Mouse (Mus musculus): ENCODE results near the gene Ifit1bl1.
"Not testable (repeated sequence)": the region's sequence is repeated elsewhere in the genome, so short reads cannot be mapped to it uniquely, and the experiment has no call there.

Ifit1bl1 gene

DNA sequence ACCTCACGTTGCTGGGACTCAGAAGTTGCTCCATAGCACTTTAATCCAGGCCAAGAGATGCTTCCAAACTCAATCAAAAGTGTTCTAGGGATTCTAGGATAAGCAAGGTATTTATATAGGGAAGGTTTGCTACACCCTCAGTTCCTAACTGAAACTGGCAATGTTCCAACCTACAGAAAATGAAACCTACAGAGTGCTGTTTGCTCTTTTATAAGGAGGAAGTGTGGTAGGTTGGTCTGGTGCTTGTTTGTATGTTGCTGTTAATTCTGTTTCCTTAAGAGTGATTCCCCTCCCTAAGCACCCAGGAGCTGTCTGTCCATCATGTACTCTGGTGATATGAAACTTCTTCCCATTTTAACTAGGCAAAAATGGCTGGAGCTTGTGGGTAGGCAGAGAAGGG lies at the start of gene Ifit1bl1:
Ifit1bl1 (minus strand) TSS at position 69 of the 400 bp plus-strand sequence.
- DNase-seq (ENCODE audit: low spot score in 2 of 2): not testable (repeated sequence)

DNA sequence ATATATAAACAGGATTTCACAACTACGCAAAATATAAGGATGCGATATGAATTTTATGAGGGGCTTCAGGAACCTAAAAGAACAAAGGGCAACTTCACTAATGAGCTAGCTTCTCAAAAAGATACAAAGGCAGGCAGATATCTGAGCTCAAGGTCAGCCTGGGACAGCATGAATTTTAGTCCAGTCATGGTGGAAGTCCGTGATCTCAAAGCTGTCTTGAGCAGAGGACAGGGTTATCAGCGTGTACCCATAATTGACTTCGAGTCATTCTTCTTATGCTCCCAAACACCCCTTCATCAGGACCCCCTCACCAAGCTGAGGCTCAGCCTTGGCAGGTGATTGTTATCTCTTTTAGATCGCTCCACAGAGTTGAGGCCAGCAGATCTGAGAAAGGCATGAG lies 49.2 kb upstream of the Ifit1bl1 start:
- no peak for DNase-seq (ENCODE audit: low spot score in 2 of 2)

DNA sequence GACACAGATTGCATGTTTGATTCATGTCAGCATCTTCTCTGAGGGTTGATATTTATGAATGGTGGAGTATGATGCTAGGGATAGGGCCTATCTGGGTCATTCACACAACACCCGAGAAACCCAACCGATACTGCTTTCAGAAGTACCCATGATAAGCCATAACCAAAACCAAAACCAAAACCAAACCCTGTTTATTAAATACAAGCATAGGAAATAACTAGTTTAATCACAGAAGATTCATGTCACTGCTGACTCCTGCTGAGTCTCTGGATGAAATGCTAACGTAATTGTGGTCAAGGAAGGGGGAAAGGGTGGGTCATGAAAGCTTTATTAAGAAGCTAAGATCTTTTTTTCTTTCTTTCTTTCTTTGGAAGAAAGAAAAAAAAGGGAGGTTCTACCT lies 48.5 kb upstream of the Ifit1bl1 start:
- DNase-seq (ENCODE audit: low spot score in 2 of 2): no peak

DNA sequence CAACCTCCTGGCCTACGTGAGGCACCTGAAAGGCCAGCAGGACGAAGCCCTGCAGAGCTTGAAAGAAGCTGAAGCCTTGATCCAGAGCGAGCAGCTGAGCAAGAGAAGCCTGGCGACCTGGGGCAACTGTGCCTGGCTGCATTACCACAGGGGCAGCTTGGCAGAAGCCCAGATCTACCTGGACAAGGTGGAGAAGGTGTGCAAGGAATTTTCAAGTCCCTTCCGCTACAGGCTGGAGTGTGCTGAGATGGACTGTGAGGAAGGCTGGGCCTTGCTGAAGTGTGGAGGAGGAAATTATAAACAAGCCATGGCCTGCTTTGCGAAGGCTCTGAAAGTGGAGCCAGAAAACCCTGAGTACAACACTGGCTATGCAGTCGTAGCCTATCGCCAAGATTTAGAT lies 45.9 kb upstream of the Ifit1bl1 start:
- DNase-seq (ENCODE audit: low spot score in 2 of 2): not testable (repeated sequence)

DNA sequence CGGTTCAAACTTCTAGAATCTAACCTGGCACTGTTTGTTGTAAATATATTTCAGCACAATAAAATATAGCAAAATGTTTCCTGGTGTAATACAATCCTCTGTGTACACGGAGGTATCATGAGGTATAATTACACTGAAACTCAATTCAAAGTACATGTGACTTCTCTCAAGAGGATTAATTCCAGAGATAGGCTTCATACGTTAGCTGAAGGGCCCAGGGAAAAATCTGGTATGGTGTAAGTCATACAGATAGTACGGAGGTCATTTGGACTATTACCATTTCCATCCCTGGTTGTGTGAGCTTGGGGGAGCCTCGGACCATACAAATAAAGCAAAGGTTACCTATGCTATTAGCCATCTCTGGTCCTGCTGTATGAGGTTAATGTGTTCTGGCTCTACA lies 40.9 kb upstream of the Ifit1bl1 start:
- no peak for DNase-seq (ENCODE audit: low spot score in 2 of 2)

DNA sequence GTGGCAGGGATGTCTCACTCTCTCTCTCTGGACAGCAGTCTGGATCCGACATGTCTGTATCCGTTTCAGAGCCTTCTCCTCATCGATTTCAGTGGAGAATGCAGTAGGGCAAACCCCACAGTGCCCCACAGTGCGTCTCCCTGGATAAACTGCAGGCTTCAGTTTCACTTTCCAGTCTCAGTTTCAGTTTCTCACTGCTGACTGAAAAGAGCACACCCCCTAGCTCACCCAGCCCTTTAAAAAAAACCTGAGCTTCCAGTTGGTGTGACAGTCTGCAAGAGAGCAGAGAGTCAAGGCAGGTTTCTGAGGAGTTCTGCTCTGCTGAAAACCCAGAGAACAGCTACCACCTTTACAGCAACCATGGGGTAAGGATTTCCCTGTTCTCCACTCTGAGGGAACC lies 38.9 kb upstream of the Ifit1bl1 start, which contains the start of the genes Ifit1bl2 and Ifit1:
Ifit1bl2 (minus strand) TSS at position 121 of the 400 bp plus-strand sequence.
Ifit1 (plus strand) TSS at position 249 of the 400 bp plus-strand sequence.
- no peak for DNase-seq (ENCODE audit: low spot score in 2 of 2)

DNA sequence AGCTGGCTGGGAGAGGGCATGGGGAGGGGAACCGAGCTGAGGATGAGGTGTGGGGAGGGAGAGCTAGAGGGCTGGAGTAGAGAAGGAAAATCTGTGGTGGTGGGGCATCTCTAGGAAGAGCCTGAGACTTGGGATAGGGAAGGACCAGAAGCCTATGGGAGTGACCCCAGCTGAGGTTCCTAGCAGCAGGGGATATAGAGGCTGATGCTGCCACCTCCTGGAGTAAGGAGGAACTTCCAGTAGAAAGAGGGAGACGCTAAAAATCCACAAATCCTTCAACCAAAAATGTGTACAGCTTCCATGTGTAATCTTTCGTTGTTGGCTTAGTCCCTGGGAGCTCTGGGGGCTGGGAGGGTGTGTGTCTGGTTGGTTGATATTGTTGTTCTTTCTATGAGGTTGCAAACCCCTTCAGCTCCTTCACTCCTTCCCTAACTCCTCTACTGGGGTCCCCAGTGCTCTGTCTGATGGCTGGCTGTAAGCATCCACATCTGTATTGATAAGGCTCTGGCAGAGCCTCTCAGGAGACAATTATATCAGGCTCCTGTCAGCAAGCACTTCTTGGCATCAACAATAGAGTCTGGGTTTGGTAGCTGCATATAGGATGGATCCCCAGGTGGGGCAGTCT lies 35.3 kb upstream of the Ifit1bl1 start:
- DNase-seq (ENCODE audit: low spot score in 2 of 2): peak in 1 of 2 experiments; percentile 55

DNA sequence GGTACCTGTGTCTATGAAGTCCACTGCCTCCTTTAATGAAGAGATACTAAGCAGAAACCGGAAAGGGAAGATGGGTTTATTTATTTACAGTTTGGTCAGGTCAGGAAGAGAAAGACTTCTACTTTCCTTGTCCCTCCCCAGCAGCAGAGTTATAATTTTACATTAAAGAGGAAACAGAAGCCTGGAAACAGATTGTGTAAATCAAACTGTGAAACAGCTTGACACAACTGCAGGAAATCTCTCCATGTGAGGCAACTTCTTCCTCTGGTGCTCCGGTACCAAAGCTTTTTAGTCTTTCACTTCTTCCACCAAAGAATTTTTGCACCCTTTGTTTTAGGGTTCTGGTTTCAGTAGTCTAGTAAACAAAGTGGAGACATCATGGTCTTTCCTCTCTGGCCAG lies 31.7 kb upstream of the Ifit1bl1 start:
- DNase-seq (ENCODE audit: low spot score in 2 of 2): no peak

DNA sequence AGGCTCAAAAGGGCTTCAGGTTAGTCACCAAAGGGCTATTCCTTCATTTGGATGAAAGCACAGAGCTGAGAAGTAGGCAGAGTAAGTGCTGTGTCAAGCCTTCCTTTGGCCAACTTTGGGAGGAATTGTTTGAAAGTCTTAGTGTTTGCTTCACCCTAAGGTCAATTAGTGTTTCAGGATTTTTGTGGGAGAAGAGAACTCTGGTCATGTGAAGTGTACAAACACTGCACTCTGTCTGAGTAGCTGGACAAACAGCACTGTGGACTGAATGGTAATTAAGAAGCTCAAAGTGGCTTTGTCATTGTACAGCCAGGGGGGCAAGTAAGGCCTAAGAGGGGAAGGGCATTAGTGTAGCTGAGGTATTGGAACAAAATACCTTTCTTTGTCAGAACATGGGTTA lies 29.7 kb upstream of the Ifit1bl1 start:
- DNase-seq (ENCODE audit: low spot score in 2 of 2): no peak

DNA sequence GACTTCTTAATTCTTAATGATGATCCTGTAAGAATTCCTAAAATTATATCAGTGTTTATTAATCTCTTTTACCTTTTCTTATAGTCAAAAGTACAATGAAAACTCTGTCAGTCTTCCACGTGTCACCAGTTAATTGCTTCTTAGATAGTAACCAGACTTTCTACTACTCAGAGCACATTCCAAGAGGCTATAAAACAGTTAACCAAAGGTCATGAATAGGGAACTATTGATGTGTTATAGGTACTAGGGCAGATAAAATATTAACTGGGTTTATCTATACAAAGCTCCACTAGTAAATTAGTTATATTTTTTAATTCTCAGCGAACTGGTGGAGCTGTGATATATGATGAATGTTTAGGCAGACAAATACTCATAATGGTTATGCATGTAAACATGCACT lies 25.7 kb upstream of the Ifit1bl1 start:
- DNase-seq (ENCODE audit: low spot score in 2 of 2): no peak

DNA sequence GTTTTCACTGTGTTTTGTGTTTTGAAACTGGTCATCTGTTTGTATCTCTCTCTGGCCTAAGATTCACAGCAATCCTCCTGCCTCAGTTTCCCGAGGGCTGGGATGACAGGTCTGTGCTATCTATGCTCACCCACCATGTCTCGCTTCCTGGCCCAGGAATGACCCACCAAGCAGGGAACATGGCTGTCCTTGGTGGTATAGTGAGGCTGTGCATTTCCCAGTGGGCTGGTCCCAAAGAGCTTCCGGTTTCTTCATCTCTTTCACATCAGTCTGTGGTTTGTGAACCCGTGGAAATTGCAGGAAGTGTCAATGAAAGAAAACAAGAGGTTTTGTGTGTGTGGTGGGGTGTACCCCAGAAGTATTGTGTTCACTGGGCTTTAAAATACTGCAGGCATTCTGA lies 22.9 kb upstream of the Ifit1bl1 start:
- DNase-seq (ENCODE audit: low spot score in 2 of 2): no peak

DNA sequence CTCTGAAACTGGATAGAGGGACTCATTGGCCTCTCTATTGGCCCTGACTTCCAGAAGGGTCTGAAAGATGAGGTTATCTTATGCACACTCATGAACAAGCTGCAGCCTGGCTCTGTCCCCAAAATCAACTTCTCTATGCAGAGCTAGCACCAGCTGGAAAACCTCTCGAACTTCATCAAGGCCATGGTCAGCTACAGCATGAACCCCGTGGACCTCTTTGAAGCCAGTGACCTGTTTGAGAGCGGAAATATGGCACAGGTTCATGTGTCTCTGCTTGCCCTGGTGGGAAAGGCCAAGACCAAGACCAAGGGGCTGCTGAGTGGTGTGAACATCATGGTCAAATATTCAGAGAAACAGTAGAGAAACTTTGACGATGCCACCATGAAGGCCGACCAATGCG lies 22.0 kb upstream of the Ifit1bl1 start:
- DNase-seq (ENCODE audit: low spot score in 2 of 2): no peak

DNA sequence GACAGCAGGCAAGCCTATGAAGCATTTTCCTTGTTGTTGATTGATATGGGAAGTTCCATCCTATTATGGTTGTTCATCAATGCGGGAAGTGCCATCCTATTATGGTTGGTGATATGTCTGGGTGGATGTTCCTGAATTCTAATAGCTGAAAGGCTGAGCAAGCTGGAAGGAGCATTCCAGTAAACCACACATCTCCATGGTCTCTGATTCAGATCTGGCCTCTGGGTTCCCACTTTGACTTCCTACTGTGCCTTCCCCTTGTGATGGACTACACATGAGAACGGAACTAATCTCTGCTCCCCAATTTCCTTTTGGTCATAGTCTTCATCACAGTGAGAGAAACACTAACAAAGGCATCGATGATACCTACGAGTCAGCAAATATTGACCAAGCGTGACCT lies 19.1 kb upstream of the Ifit1bl1 start:
- no peak for DNase-seq (ENCODE audit: low spot score in 2 of 2)

DNA sequence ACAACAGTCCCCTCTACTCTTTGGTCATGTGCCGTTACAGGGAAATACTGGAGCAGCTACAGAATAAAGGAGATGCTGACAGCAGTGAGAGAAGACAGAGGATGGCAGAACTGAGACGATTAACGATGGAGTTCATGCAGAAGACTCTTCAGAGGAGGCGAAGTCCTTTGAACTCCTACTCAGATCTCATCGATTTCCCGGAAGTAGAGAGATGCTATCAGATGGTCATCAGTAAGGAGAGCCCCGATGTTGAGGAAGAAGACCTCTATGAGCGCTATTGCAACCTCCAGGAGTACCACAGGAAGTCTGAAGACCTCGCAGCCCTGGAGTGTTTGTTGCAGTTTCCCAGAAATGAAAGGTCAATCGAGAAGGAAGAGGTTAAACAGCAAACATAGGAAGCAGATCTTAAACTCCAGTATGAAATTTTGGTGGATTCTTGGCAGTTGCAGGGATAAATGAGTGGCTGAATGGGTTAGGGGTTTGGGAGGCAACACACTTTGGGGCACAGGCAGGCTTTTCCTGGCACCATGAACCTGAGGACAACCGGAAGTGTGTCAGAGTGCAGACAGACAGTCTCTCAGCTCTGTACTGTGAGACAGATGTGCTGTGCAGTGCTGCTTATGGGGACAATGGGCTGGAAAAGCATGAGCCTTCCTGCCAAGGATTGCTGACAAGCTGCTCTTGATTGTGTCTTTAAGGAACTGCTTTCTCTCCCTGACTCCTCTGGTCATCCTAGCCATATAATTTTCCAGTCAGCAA lies 10.7 kb upstream of the Ifit1bl1 start:
- not testable (repeated sequence) for DNase-seq (ENCODE audit: low spot score in 2 of 2)

DNA sequence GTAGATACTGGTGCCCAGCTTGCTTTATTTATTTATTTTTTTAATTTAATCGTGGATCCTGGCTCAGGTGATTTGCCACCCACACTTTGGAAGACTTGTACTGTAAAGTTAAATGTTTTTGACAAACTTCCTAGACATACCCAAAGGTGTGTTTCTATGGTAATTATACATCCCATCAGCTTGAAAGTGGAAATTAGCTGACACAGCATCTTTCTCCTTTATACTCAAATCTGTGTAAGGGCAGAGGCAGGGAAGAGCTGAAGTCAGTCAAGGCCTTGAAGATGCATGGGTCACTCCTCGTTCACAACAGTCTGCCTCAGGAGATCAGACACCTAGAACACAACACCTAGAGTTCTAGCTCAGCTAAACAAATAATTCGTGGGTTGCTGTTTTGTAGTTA lies 8.4 kb upstream of the Ifit1bl1 start:
- not testable (repeated sequence) for DNase-seq (ENCODE audit: low spot score in 2 of 2)

DNA sequence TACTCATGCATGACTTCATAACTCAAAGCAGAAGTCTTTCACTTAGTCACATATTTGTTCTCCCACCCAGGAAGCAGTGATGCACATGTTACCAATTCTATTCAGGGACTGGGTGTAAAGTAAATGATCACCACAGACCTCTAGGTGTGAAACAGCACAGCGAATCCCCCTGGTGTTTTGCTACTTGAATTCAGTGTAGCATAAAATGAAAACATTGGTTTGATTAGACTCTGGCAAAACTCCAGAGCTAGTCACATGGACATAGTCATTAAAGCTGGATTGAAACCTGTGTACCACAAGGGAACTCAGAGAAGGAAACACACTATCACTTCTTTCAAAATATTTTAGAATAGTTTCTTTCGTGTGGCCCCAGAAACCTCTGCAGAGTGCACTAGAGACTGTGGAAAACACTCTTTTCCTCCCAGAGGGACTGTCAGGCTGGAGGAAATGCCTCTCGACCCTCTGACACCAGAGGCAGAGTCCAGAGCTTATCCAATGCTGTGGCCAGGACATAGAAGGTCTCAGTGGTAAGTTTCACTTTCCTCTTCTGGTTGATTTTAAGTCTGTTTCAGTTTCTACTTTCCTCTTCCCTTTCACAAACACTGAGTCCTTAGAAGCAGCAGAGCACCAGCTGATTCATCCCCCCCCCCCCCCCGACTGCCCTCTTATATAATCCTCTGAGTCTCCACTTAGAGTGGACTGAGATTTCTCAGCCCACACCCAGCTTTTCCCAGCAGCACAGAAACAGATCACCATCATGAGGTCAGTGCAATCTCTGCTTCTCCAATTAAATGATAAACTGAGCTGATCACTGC lies 5.7 kb upstream of the Ifit1bl1 start, which contains the start of gene Ifit3b:
Ifit3b (plus strand) TSS at position 734 of the 815 bp plus-strand sequence.
- DNase-seq (ENCODE audit: low spot score in 2 of 2): not testable (repeated sequence)

DNA sequence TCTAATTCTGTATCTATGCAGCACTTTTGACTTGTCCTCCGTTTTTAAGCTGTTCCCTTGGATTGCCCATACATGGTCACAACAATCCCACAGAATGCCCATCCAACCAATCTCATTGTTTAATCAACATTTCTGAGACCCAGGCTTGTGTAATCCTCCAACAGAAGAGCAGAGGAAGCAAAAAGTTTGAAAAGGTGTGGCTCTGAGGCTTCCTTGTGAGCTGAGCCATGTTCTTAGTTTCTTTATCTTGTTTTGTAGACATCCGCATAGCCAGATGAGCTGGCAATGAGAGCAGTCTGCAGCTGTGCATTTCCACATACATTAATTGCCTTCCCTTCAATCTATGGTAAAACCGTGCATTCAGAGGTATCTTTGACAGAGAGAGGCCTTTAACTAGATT lies 3.7 kb upstream of the Ifit1bl1 start:
- no peak for DNase-seq (ENCODE audit: low spot score in 2 of 2)

DNA sequence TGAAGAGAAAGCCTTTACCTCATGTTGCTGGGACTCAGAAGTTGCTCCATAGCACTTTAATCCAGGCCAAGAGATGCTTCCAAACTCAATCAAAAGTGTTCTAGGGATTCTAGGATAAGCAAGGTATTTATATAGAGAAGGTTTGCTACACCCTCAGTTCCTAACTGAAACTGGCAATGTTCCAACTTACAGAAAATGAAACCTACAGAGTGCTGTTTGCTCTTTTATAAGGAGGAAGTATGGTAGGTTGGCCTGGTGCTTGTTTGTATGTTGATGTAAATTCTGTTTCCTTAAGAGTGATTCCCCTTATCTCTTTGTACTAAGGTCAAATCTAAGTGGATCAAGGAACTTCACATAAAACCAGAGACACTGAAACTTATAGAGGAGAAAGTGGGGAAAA lies 2.5 kb downstream of the Ifit1bl1 start:
- DNase-seq (ENCODE audit: low spot score in 2 of 2): not testable (repeated sequence)

DNA sequence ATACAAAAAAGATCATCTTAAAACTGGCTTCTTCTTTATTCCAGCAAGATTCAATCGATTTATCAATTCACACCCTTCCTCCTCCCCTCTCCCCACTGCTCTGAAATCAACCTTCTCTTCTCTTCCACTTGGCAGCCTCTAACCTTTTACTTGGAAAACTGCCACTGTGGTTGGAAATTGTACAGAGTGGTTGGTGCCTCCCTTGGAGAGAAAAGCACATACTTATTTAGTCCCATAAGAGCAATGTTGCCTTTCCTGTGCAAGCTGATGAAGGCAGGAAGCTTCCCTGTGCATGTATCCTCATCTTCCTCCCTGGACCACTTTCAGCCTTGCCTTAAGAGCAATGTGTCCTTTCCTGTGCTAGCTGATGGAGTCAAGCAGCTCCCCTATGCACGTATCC lies 3.4 kb downstream of the Ifit1bl1 start:
- DNase-seq (ENCODE audit: low spot score in 2 of 2): no peak

DNA sequence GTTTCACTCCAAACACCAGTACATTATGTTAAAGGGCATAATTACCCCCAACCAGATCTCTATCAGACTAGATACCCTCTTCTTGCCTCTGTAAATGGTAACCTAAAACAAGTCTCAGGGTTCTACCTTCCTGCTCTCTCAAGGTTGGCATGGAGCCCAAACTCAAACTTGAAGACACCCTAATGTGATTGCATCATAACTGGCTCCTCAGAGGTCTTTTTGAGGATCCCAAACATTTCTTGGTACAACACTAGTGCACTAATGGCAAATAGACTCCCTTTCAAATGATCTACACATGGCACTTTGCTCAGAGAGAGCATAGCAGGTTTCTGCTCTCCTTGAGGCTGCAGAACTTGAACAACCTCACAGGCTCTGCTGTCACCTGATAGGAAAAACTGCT lies 4.9 kb downstream of the Ifit1bl1 start:
- DNase-seq (ENCODE audit: low spot score in 2 of 2): no peak

DNA sequence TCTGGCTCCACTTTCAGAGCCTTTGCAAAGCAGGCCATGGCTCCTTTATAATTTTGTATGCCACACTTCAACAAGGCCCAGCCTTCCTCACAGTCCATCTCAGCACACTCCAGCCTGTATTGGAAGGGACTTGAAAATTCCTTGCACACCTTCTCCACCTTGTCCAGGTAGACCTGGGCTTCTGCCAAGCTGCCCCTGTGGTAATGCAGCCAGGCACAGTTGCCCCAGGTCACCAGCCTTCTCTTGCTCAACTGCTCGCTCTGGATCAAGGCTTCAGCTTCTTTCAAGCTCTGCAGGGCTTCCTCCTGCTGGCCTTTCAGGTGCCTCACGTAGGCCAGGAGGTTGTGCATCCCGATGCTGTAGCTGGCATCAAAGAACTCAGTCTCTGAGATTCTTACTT lies 7.2 kb downstream of the Ifit1bl1 start:
- DNase-seq (ENCODE audit: low spot score in 2 of 2): not testable (repeated sequence)

DNA sequence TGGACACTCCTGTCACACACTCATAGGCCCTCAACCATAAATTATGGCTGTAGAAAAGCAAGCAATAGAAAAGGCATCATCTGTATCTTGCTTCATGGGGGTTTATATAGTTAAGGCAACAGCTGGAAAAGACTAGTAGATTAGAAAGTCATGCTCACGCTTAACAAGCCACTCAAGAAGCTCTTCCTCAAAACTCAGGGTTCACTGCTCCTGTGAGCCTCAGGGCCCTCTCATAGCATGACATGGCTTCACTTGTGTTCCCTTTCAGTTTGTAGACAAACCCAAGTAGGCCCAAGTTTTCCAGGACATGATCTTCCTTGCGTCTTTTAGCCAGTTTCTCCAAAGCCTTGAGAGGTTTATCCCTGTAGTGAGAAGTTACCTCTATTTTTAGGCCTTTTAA lies 8.3 kb downstream of the Ifit1bl1 start:
- DNase-seq (ENCODE audit: low spot score in 2 of 2): no peak
